8 mouse cellular contexts compared by ENCODE assay signal in the genomic region with DNA sequence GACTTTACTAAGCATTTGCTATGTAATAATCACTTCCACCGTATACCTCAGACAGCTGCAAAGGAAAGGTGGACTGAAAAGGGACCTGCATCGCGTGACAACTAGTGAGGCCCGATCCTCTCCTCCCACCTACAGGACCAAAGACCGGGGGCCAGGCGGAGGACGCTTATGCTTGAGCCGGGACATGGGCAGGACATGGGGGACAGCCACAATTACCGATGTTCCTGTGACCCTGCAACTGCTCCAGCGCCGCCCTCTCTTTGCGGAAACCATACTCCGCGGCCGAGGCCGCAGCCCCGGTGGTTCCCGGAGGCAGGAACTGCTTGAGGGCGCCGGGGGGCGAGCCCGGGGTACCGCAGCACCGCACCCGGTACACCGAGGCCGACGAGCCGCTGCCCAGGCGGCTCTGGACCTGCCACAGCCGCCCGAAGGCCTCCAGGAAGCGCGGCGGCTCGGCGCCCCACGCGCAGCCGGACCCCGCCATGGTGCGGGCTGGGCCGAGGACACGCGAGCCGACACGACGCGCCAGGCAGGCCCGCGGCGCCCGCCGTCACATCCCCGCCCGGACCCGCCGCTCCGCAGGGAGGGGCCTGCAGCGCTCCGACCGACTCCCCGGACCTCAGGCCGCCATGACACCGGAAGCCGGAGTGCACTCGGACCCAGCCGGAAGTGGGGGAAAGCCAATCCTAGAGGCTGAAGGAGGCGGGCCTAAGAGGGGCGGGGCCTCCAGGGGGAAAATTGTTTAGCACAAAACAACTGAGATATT. TPM values are rescaled to one million over a fixed set of nuclear protein-coding genes. Genes with fewer than 3 reads are reported as not detected.
DNase-seq lines count a peak whose midpoint lies in the region; ATAC-seq and TF ChIP-seq lines count a peak whose summit lies in the region.

A gene (minus strand): TSS at position 641 of the 766 bp plus-strand sequence.

- WGBS in hindbrain, embryonic 16.5 days: under 1% methylated on average over 60 of the region's 70 CpGs

- no peak for TF ChIP-seq CTCF in left cerebral cortex, adult 2 months (IDR thresholded peaks at IDR 0.05)

- peak within 1 kb of the TSS; percentile 79 for H3K27ac ChIP-seq in hindbrain, embryonic 16.5 days (ENCODE audit: low read depth, low read length)
- H3K27ac ChIP-seq in left cerebral cortex, adult 2 months: peak within 1 kb of the TSS; percentile 86

- H3K9me3 ChIP-seq in hindbrain, embryonic 16.5 days (ENCODE audit: control insufficient read depth, low read length): no peaks in the 10 kb centered on the region

- peak within 1 kb of the TSS; percentile 79 for H3K4me2 ChIP-seq in hindbrain, embryonic 16.5 days (ENCODE audit: low read length)

- peaks cover 8% of the 10 kb centered on the region for H3K36me3 ChIP-seq in hindbrain, embryonic 16.5 days (ENCODE audit: control insufficient read depth, insufficient read depth, low read length)

- H3K4me3 ChIP-seq in hindbrain, embryonic 16.5 days (ENCODE audit: low read length): peak within 1 kb of the TSS; percentile 58
- peak within 1 kb of the TSS; percentile 80 for H3K4me3 ChIP-seq in left cerebral cortex, adult 2 months

- peaks cover 3% of the 10 kb centered on the region for H3K27me3 ChIP-seq in hindbrain, embryonic 16.5 days (replicated peaks; ENCODE audit: control insufficient read depth, insufficient read depth, low read length)

- peak; percentile 87 for DNase-seq in T-cell, adult 2 months (ENCODE audit: low spot score)
- DNase-seq in cerebellum, postnatal 36 days: peak; percentile 87 to 91
- peak; percentile 92 for DNase-seq in gastrocnemius, adult 18-20 months (ENCODE audit: low spot score)
- peak; percentile 87 to 89 for DNase-seq in left cerebral cortex, adult 2 months (ENCODE audit: extremely low spot score in 1 of 2, low spot score in 2 of 2)
- peak; percentile 88 to 90 for DNase-seq in right cerebral cortex, adult 2 months (ENCODE audit: low spot score in 2 of 2)
- DNase-seq in urinary bladder, postnatal 14 days (ENCODE audit: low spot score): peak; percentile 92

- H3K9ac ChIP-seq in hindbrain, embryonic 16.5 days (ENCODE audit: low read depth, low read length): peak within 1 kb of the TSS; percentile 82

- ATAC-seq in hindbrain, embryonic 16.5 days: peak; percentile 99
- ATAC-seq in megakaryocyte, adult 5-6 weeks (ENCODE audit: poor library complexity, severe bottlenecking): peak; percentile 96

- H3K4me1 ChIP-seq in hindbrain, embryonic 16.5 days (ENCODE audit: control insufficient read depth, insufficient read depth, low read depth, low read length): peaks cover 11% of the 10 kb centered on the region

- intact Hi-C loops in left cerebral cortex, adult 2 months (cut with DNase I): loop anchor here (5.0 kb wide), 1 partner anchor 42 kb away; no protein-coding TSS in a partner anchor

RNA-seq across cellular contexts. Expression of the gene that starts here (rescaled TPM):
- 10 to 100 TPM; 11.7 to 15.6 TPM for total RNA-seq in gastrocnemius, adult 18-20 months (2021)
- polyA plus RNA-seq in hindbrain, embryonic 16.5 days (2015; fragmentation: Nextera tagmentation; extraction: Ambion mirVana): 8.1 and 10.4 TPM in 2 replicates
- 100 to 1,000 TPM; 140 to 141 TPM for total RNA-seq in left cerebral cortex, adult 2 months (2021)
- 43.0 and 50.9 TPM in 2 replicates for total RNA-seq in megakaryocyte, adult 5-6 weeks (2015)
- 48.3 and 55.7 TPM in 2 replicates for total RNA-seq in megakaryocyte, adult 5-6 weeks (2017)

Comparison
In these comparisons a context has a peak if more than half of its experiments do, and no peak if none do; other contexts are left out.
1. Peak in every context shown above with its lines: DNase-seq, ATAC-seq, H3K4me3 ChIP-seq and H3K27ac ChIP-seq.